Comparison of ENCODE assay signal across 12 mouse cellular contexts in genomic region chr9:91351961-91352411, GRCm38 (mm10). TPM values are rescaled to one million over a fixed set of nuclear protein-coding genes. Genes with fewer than 3 reads are reported as not detected.
DNase-seq lines count a peak whose midpoint lies in the region; ATAC-seq lines count a peak whose summit lies in the region.
"Had no signal": no experiment of that assay in that cellular context is flagged by ENCODE, and none has a peak within 500 bp of the region (broad histone marks: within the 10 kb centered on the region; RNA-seq: fewer than 3 reads in every experiment).

No protein-coding gene starts in this region.

- 4% methylated on average over 13 of the region's 13 CpGs for WGBS in forebrain, embryonic 12.5 days
- 1% methylated on average over 13 of the region's 13 CpGs for WGBS in midbrain, embryonic 10.5 days

- H3K36me3 ChIP-seq in forebrain, embryonic 12.5 days (replicated peaks) = no peaks in the 10 kb centered on the region
- H3K36me3 ChIP-seq in midbrain, embryonic 10.5 days = no peaks in the 10 kb centered on the region
- H3K36me3 ChIP-seq: heart, embryonic 12.5 days had no signal

- H3K27ac ChIP-seq in forebrain, embryonic 12.5 days = peak overlapping the region; percentile 89
- H3K27ac ChIP-seq in midbrain, embryonic 10.5 days (replicated peaks) = peak overlapping the region; percentile 82

- H3K9ac ChIP-seq in forebrain, embryonic 12.5 days = peak overlapping the region; percentile 64
- H3K9ac ChIP-seq: heart, embryonic 12.5 days had no signal

- peaks cover 28% of the 10 kb centered on the region for H3K4me1 ChIP-seq in forebrain, embryonic 12.5 days
- H3K4me1 ChIP-seq in midbrain, embryonic 10.5 days = peaks cover 61% of the 10 kb centered on the region

- peaks cover 53% of the 10 kb centered on the region for H3K27me3 ChIP-seq in forebrain, embryonic 12.5 days
- H3K27me3 ChIP-seq in midbrain, embryonic 10.5 days (ENCODE audit: low read depth, poor library complexity, severe bottlenecking) = peaks cover 100% of the 10 kb centered on the region

- intact Hi-C loops in left cerebral cortex, postnatal 4 days (cut with DNase I) = no loop called here

- H3K4me2 ChIP-seq in forebrain, embryonic 12.5 days = peak overlapping the region; percentile 55
- H3K4me2 ChIP-seq: heart, embryonic 12.5 days had no signal

- ATAC-seq in forebrain, embryonic 12.5 days (ENCODE audit: low FRiP score) = no peak

- H3K9me3 ChIP-seq in forebrain, embryonic 12.5 days = no peaks in the 10 kb centered on the region
- no peaks in the 10 kb centered on the region for H3K9me3 ChIP-seq in midbrain, embryonic 10.5 days (replicated peaks)
- H3K9me3 ChIP-seq: heart, embryonic 12.5 days had no signal

- peak; percentile 57 for DNase-seq in left cerebral cortex, postnatal 4 days
- DNase-seq in left cerebral cortex, adult 9 months (ENCODE audit: low spot score in 2 of 2) = no peak
- DNase-seq in midbrain, embryonic 10.5 days (ENCODE audit: low spot score) = peak; percentile 49
- DNase-seq in retina, postnatal 1 day = peak; percentile 39
- DNase-seq in ovary, postnatal 36 days (ENCODE audit: low spot score) = no peak
- DNase-seq in heart, adult 9 months (ENCODE audit: low spot score in 2 of 2) = no peak
- no peak for DNase-seq in lung, adult 18-20 months
- DNase-seq: right cerebral cortex, postnatal 14 days had no signal

- peak overlapping the region; percentile 34 for H3K4me3 ChIP-seq in forebrain, embryonic 12.5 days (replicated peaks)
- peak overlapping the region; percentile 52 for H3K4me3 ChIP-seq in midbrain, embryonic 10.5 days
- H3K4me3 ChIP-seq: heart, embryonic 12.5 days; megakaryocyte, embryonic 14.5 days had no signal

RNA-seq across cellular contexts. Expression of gene Zic4, which starts 10.2 kb away (rescaled TPM):
- total RNA-seq in left cerebral cortex, postnatal 4 days (2021) = 1 to 10 TPM; 9.4 to 10.0 TPM
- 56.4 and 60.5 TPM in 2 replicates for polyA plus RNA-seq in forebrain, embryonic 12.5 days (2016; fragmentation: Nextera tagmentation; extraction: Ambion mirVana)
- 25.1 and 33.5 TPM in 2 replicates for polyA plus RNA-seq in midbrain, embryonic 10.5 days (2016; fragmentation: Nextera tagmentation; extraction: Ambion mirVana)
- total RNA-seq: liver, adult 2 months had no signal
- polyA plus RNA-seq: liver, adult 2 months had no signal

RNA-seq across cellular contexts. Expression of gene Zic1, which starts 13.6 kb away (rescaled TPM):
- total RNA-seq in left cerebral cortex, postnatal 4 days (2021) = 10 to 100 TPM; 21.4 to 28.8 TPM
- polyA plus RNA-seq in forebrain, embryonic 12.5 days (2016; fragmentation: Nextera tagmentation; extraction: Ambion mirVana) = 13.9 and 14.4 TPM in 2 replicates
- polyA plus RNA-seq in midbrain, embryonic 10.5 days (2016; fragmentation: Nextera tagmentation; extraction: Ambion mirVana) = 6.5 and 6.6 TPM in 2 replicates
- total RNA-seq: liver, adult 2 months had no signal
- polyA plus RNA-seq: liver, adult 2 months had no signal

Comparison
In these comparisons a context has a peak if more than half of its experiments do, and no peak if none do; other contexts are left out.
1. DNase-seq: peak in left cerebral cortex, postnatal 4 days (single experiment), midbrain, embryonic 10.5 days (single experiment) and retina, postnatal 1 day (single experiment); none in left cerebral cortex, adult 9 months (0 of 2), ovary, postnatal 36 days (single experiment), heart, adult 9 months (0 of 2) and lung, adult 18-20 months (0 of 2).